Mouse (Mus musculus) spleen, postnatal 0 days (tissue): ENCODE results near the gene Jrkl. TPM values are rescaled to one million over a fixed set of nuclear protein-coding genes. Genes with fewer than 3 reads are reported as not detected.

Experiments used
- polyA plus RNA-seq: library from polyadenylated mRNA; unstranded; fragments of >200 nt; fragmentation: Nextera tagmentation; extraction: Ambion mirVana; gene quantifications from 2 replicates; pipeline ENCODE4 v1.2.1, GENCODE M21; 2015

The Jrkl gene
- 3.7 and 4.5 TPM in 2 replicates for polyA plus RNA-seq

GRCm38 (mm10) chr9:13245481-13245880 is at the start of gene Jrkl:
TSS of gene Jrkl (minus strand) at chr9:13245829.

GRCm38 (mm10) chr9:13246815-13247638 is 1.4 kb upstream of the Jrkl start, which contains the start of gene Ccdc82:
TSS of gene Ccdc82 (plus strand) at chr9:13246955.

Other genes with a start within 250 kb of the Jrkl start
- gene Ccdc82, start 1.1 kb upstream of the Jrkl start, polyA plus RNA-seq: 12.3 and 14.5 TPM in 2 replicates
- 4.4 and 5.2 TPM in 2 replicates for gene Maml2, start 52.1 kb upstream of the Jrkl start, polyA plus RNA-seq
- gene Gm17571, start 200.9 kb upstream of the Jrkl start, polyA plus RNA-seq: not detected in 2 replicates